Mouse (Mus musculus): Measurements from ENCODE around the gene Syn3.

- TF ChIP-seq CTCF (IDR thresholded peaks at IDR 0.05; ENCODE audit: low read depth): no peak
- no peak for TF ChIP-seq EP300 (IDR thresholded peaks at IDR 0.05; ENCODE audit: low read depth)
Measured at GRCm38 (mm10) chr10:86150076-86150475, 348.6 kb downstream of the Syn3 start.
